Mouse (Mus musculus): Measurements from ENCODE around the gene Nkain2.

GRCm38 (mm10) chr10:32243266-32243882 is 646.9 kb downstream of the Nkain2 start:
- TF ChIP-seq CTCF (IDR thresholded peaks at IDR 0.05; ENCODE audit: insufficient read depth, low read depth, low read length), result no peak
- TF ChIP-seq POLR2A (IDR thresholded peaks at IDR 0.05; ENCODE audit: insufficient read depth, low read depth, low read length), result no peak

Data from olfactory bulb, adult 2 months (tissue).